Mouse (Mus musculus): ENCODE measurements around the gene Tmem131l.
A peak's percentile ranks its signal among the peaks of the same experiment; 100 is the strongest.

Gene Tmem131l

DNA sequence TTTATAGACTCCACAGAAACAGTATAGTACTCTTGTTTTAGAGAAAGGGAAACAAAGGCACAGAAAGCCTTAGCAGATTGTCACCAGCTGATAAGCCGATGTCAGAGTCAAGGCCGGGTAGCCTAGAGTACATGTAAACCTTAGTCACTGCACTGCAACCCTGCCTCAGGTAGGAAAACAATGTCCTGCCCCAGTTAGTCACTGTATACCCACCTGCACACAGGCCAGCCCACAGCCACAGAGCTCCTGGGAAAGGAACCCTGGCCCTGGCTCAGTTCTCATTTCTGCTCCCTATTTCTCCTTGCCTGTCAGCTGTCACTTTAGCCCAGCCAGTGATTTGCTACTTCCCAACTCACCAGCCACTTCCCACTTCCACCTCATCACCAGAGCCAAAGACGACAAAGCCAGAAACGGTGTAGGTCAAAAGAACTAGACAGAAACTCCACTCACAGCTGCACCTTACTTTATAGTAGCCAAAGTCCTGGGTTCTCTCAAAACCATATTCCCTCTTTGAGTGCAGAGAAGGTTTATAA is 24.4 kb downstream of the Tmem131l start:
- DNase-seq (ENCODE audit: low read depth, low spot score) = no peak

DNA sequence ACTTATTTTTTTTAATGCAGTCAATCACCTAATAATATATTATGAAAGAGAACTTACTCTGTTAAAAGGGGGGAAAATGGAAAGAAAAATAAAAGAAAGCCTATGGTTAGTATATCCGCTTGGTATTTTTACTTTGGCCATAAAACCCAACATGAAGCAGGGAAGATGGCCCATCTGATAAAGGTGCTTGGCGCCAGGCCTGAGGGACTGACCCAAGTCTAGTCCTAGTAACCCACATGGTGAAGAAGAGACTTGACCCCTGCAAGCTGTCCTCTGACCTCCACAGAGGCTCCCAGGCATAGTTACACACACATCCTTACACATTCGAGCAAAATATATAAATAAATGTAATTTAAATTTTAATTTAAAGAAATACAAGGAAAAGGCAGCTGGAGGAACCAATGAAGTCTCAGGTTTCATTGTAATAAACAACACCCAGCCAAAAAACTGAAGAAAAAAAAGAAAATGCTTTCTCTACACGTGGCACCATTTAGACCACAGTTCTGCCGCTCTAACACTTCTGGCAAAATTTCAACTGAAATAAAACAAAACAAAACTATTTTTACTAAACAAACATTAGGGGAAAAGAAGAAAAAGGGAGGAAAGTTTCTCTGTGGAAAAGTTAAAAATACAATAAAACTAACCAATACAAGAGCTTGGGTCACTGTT is 28.8 kb downstream of the Tmem131l start:
- DNase-seq (ENCODE audit: low read depth, low spot score) = no peak

DNA sequence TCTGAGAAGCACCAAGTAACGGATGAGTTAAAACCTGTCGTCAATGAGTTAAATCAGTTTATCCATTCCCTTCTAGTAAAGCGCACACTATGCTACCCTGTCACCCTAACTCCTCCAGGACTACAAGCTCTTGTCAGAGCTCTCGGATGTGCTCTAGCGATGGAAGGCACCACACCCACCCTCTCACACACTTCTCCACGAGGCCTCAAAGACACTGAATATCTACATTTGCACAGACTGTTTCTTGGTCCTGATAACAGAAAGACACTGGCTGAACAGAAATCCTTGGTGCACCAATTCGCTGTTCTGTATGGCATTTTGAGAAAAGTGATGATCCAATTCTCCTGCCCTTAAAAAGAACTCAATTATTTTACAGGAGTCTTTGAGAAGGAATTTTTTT is 34.0 kb downstream of the Tmem131l start:
- no peak for DNase-seq (ENCODE audit: low read depth, low spot score)

DNA sequence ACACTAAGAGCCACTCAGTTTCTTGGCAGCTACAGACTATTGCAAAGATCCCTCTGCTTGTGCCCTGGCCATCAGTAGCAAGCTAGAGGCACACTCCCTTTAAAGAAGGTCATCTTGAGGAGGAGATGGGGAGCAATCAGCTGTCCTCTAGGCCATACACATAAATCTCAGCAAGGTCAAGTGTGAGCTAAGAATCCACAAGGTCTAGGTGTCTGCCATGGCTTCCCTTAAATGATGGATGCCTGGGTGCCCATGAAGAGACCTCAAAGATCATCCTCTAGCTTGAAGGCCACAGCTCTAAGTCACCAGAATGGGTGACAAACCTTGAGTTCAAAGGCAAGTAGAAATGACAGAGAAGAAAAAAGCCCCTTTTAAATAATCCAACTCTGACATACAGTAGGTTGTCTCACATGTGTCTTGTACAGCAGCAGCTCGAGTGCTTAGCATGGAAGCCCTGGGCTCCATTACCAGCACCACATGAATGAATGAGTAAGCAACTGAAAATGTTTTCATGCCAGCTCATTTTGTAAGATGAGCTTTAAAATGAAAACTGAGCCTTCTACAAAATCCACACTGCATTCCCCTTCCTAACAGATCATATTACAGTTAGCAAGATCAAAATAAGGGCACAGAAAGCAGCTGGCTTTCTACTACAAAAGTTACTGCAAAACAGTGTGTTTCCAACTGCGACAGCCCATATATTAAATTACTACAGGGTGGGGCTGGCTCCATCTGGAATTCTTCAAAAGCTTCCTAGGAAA is 35.5 kb downstream of the Tmem131l start:
- no peak for DNase-seq (ENCODE audit: low read depth, low spot score)

DNA sequence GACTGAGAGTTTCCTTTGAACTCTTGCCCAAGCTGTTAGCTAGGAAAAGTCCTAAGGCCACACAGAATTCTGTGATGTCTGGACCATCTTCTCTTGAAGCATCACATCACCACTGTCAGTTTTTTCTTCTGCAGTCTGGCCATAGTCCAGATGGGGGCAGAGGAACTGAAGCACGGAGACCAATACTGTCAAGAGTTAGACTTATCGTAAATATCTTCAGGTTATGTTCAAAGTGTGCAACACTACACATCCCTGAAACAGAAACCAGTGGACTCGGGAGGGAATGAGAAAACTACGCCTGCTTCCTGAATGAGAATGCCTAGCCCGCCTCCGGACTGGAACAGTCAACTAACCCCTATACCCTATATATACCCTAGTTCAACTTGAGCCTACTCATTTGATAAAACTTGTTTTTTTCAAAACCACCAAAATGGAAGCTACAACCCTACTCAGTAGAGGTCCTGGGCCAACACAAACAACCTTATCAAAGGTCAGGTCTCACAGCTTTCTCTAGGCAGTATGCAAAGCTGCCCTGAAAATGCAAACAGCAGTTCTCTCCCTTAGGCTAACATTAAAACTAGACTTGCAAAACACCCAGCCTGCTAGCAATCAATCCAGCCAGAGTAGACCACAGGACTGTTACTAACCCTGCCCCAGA is 37.4 kb downstream of the Tmem131l start:
- no peak for DNase-seq (ENCODE audit: low read depth, low spot score)

- DNase-seq (ENCODE audit: low read depth, low spot score) = no peak
Measured at GRCm38 (mm10) chr3:83997563-83997962, 42.4 kb downstream of the Tmem131l start.

- no peak for DNase-seq (ENCODE audit: low read depth, low spot score)
Measured at GRCm38 (mm10) chr3:83997036-83997435, 42.9 kb downstream of the Tmem131l start.

- DNase-seq (ENCODE audit: low read depth, low spot score) = no peak
Measured at GRCm38 (mm10) chr3:83996086-83996485, 43.9 kb downstream of the Tmem131l start.

- DNase-seq (ENCODE audit: low read depth, low spot score) = no peak
Measured at GRCm38 (mm10) chr3:83995254-83995830, 44.6 kb downstream of the Tmem131l start.

DNA sequence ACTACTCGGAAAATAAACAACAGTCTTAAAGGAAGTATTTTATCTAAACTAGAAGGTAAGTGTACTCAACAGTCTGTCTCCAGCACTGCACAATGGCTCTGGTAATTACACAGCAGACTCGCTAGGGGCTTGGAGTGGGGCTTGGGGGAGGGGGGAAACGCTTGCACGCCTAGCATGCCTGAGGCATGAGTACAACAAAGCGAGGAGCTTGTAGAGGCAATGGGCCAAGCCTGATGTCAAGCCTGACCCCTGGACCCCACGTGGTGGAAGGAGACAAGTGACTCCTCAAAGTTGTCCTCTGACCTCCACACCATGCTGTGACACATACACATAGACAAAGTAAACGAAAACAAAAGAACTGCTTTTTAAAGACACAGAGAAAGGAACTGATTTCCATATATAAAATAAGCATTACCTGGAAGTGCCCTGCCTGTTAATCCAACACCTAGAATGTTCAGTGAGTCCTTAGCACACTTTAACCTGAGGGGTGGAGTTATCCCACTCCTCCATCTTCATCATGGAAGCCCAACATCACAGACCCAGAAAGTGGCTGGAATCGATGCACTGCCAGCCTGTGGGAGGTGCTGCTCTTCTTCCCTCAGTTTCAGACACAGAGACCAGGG is 45.6 kb downstream of the Tmem131l start:
- DNase-seq (ENCODE audit: low read depth, low spot score) = no peak

GRCm38 (mm10) chr3:83993089-83993516 is 46.9 kb downstream of the Tmem131l start:
- DNase-seq (ENCODE audit: low read depth, low spot score) = peak; percentile 9

- DNase-seq (ENCODE audit: low read depth, low spot score) = no peak
Measured at GRCm38 (mm10) chr3:83991691-83992524, 48.1 kb downstream of the Tmem131l start.

DNA sequence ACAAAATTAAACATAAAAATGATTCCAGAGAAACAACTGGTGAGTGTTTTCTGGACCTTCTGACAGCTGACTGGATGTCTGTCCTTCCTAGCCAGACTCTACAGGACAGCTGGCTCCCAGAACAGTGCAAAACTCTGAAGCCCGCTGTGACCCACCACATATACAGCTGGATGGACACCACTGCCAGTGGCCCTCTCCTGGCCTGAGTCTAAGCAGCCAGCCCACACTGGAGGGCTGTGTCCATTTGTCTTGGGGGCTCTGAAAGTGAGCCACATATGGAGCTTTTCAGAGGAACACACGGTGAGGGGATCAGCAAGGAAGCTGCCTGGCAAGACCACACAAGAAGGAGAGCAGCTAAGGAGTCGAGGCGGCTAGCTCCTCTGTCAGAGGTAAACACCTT is 51.8 kb downstream of the Tmem131l start:
- DNase-seq (ENCODE audit: low read depth, low spot score) = no peak

DNA sequence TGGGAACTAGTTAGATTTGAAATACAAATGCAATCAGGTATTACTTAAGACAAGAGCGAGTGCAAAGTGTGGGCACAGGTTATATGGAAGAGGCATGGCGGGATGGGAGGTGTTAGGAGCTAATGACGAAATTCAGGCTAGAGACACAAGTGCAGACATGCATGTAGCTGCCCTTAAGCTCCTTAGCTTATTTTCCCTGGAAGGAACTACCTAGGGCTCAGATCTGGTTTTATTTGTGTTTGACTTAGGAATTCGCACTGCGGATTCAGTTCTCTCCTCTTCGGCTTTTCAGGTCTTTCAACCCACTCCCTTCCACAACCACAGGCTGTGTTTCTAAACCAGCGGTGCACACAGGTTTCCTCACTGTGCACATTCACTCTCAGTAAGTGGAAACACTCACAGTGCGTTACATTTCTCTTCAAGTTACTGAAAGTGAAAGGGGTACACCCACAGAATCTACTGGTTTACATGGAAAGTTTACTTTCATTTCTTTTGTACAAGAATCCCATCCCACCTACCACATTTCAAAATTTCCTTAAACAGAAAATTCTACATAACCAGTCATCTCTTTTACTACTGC is 52.4 kb downstream of the Tmem131l start:
- no peak for DNase-seq (ENCODE audit: low read depth, low spot score)

DNA sequence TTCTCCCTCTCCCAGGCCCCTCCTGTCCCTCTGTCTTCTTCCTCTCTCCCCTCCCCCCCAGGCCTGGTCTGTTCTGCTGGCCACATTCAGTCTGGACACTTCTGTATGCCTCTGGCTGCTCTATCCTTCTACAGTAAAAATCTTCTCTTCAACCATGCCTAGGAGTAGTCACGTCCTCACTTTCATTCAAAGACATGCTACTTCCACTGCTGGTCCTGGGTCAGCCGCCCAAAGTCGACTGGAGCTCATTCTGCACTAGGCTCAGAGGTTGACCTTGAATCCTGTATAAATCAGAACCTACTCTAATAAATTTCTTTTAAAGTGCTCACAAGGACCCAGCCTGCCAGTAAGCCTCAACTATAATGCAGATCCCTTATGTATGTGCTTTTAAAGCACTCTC is 53.2 kb downstream of the Tmem131l start:
- no peak for DNase-seq (ENCODE audit: low read depth, low spot score)

DNA sequence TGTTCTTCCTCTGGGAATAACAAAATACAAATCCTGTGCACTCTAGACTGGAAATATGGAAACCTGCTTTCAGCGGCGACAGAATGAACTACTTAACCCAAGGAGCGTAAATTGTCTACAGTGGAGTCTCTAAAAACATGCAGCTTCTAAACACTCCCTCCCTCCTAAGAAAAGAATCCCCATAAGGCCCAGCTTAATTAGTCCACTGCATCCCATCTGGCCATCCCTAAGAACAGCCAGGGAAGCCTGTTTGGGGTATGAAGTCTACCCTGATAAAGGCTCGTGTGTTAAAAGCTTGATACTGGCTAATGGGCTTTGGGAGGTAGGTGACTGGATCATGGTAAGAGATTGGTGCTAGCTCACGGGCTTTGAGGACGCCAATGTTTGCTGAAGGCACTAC is 54.5 kb downstream of the Tmem131l start:
- no peak for DNase-seq (ENCODE audit: low read depth, low spot score)

- no peak for DNase-seq (ENCODE audit: low read depth, low spot score)
Measured at GRCm38 (mm10) chr3:83984379-83984778, 55.6 kb downstream of the Tmem131l start.

DNA sequence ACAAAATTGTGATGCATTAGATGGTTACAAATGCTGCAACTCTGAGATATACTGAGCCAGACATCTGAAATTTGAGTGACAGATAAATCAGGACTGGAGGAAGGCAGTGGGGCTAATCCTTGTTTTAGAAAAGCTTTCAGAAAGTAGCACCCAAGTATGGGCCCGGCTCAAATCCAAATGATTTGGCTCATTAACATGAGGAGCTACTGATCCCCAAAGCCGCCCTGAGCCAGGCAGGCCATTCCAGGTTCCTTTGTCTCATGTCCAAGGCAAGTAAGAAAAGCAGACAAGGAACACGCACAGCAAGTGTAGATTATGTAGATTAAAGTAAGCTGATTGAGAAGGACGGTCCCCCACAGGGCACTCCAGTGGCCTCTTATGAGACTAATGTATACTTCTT is 57.2 kb downstream of the Tmem131l start:
- DNase-seq (ENCODE audit: low read depth, low spot score) = no peak

- no peak for DNase-seq (ENCODE audit: low read depth, low spot score)
Measured at GRCm38 (mm10) chr3:83980231-83980872, 59.6 kb downstream of the Tmem131l start.

All from retina, adult 2 months (tissue).